Mouse (Mus musculus) forebrain, embryonic 16.5 days (tissue): ENCODE results near the gene 4932414N04Rik. TPM values are rescaled to one million over a fixed set of nuclear protein-coding genes. Genes with fewer than 3 reads are reported as not detected.

Experiments
- ATAC-seq: fragments of 200-750 bp; cut with Nextera tagmentation; 2 replicates; pipeline ENCODE4 v1.8.0; 2017; ENCODE audit warnings: mild to moderate bottlenecking, moderate library complexity
- H3K27ac ChIP-seq: fragments of 300-500 bp; sonication (generic); 2 replicates; pipeline ENCODE4 v1.5.1; 2014; ENCODE audit warnings: low read length, control low read depth
- H3K27me3 ChIP-seq: fragments of 300-500 bp; sonication (generic); replicated peaks from 2 replicates; pipeline ENCODE4 v1.6.1; 2014; ENCODE audit warnings: low read length; ENCODE audit not compliant: control insufficient read depth, insufficient read depth
- H3K36me3 ChIP-seq: fragments of 300-500 bp; sonication (generic); 2 replicates; pipeline ENCODE4 v1.6.1; 2014; ENCODE audit not compliant: control insufficient read depth, insufficient read depth
- H3K4me1 ChIP-seq: fragments of 300-500 bp; sonication (generic); replicated peaks from 2 replicates; pipeline ENCODE4 v1.6.1; 2014; ENCODE audit warnings: low read length; ENCODE audit not compliant: control insufficient read depth, insufficient read depth
- H3K4me2 ChIP-seq: fragments of 300-500 bp; sonication (generic); 2 replicates; pipeline ENCODE4 v1.6.1; 2014; ENCODE audit warnings: mild to moderate bottlenecking, low read length, control low read depth
- H3K4me3 ChIP-seq: fragments of 300-500 bp; sonication (generic); replicated peaks from 2 replicates; pipeline ENCODE4 v1.5.1; 2014; ENCODE audit warnings: mild to moderate bottlenecking, low read length, control low read depth
- H3K9ac ChIP-seq: fragments of 300-500 bp; sonication (generic); replicated peaks from 2 replicates; pipeline ENCODE4 v1.6.1; 2014; ENCODE audit warnings: low read depth, low read length, control low read depth
- H3K9me3 ChIP-seq: fragments of 300-500 bp; sonication (generic); 2 replicates; pipeline ENCODE4 v1.6.1; 2016; ENCODE audit warnings: low read length; ENCODE audit not compliant: control insufficient read depth
- WGBS: fragments of 180-500 bp; shearing (Covaris S2); extraction: QIAGEN DNeasy Blood & Tissue Kit; methylation state at CpG from one replicate; pipeline ENCODE4 v1.1.7; 2014; 5-methylcytosine and 5-hydroxymethylcytosine counted together
- polyA plus RNA-seq: library from polyadenylated mRNA; unstranded; fragments of >200 nt; fragmentation: Nextera tagmentation; extraction: Ambion mirVana; gene quantifications from 2 replicates; pipeline ENCODE4 v1.2.1, GENCODE M21; 2015

4932414N04Rik gene
- polyA plus RNA-seq, 1 experiment from 2014 or later = not detected

- Histone ChIP-seq H3K36me3 (no peaks in the 10 kb centered on the region), H3K4me2 (no peak overlapping the region), H3K4me3 (no peak overlapping the region), H3K9ac (no peak overlapping the region), H3K27me3 (no peaks in the 10 kb centered on the region), H3K4me1 (peaks cover 25% of the 10 kb centered on the region), H3K9me3 (no peaks in the 10 kb centered on the region), H3K27ac (no peak overlapping the region)
- 82% methylated on average over 4 of the region's 4 CpGs for whole genome bisulfite sequencing
- 0 out of 2 replicates have a peak, but pooled peaks have one; percentile 17 for ATAC-seq
Measured at GRCm38 (mm10) chr2:68797106-68797505, 140.8 kb downstream of the 4932414N04Rik start.

Other genes starting within 250 kb of the 4932414N04Rik start
- gene Stk39, start 184.2 kb upstream of the 4932414N04Rik start, polyA plus RNA-seq = 18.3 and 21.3 TPM in 2 replicates
- not detected in 2 replicates for gene 4933409G03Rik, start 74.1 kb upstream of the 4932414N04Rik start, polyA plus RNA-seq
- gene Cers6, start 205.0 kb downstream of the 4932414N04Rik start, polyA plus RNA-seq = 62.3 and 74.4 TPM in 2 replicates